Mouse (Mus musculus) telencephalon, adult 2 months (tissue): ENCODE data around the gene Arl4c.

Experiments used
- DNase-seq: peaks from one replicate; pipeline ENCODE4 v3.0.0-alpha.2; 2011; ENCODE audit warnings: low read depth, low spot score

The Arl4c gene

DNA sequence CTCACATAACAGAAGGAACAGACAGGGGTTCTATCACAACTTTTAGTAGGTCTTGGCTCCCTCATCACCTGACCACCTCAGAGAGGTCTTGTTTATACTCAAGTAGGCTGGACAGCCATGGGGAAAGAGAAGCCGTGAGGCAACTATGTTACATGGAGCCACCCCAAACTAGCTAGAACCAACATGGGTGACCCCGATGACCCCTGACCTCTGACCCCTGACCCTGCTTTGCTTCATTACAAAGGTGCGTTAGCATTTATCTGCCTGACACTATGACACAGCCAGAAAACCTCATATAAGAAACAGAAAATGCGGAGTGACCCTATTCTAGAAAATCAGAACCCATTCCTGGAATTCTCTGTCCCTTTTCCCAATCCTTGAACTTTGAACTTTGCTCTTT, 77.6 kb downstream of the Arl4c start:
- DNase-seq, result no peak

DNA sequence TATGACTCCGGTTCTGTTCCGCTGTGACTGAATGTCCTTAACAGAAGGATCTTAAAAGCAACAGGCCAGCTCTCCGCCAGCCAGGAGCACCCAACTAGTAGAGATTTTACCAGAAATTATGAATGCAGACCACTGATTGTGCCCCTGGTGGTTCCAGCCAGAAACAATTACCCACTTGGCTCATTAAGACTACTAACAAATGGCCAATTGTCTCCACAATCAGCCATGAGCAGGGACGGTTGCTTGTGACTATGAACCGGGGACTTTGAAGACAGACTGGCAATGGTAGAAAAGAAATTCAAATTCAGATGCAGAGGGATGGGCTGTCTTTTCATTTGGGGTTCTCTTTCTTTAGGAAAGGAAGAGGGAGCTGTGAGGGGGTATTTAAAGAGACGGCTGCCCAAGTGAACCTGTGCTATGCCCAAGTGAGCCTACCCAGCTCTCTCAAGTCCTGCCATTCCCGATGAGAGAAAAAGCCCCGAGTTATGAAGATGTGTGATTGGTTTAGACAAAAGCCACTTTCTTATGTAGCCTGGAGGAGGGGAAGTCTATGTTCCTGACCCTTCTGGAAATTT, 78.4 kb downstream of the Arl4c start:
- no peak for DNase-seq
